Mouse (Mus musculus): ENCODE data around the gene Rbfox1.

The Rbfox1 gene

DNA sequence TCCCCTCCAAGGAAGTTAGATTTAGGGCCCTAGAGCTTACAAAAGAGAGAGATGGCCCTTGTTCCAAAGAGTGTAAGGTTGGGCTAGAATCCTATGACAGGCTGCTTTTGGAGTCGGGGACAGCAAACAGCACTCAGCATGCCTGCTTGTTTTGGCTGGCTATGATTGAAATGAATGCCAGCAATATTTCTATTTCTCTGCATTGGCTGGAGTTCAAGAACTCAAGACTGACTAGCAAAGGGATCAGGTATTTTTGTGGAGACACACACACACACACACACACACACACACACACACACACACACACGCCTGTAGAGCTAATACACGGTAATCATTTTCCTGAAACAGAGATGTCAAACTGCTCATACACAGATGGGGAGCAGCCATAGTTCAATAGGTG lies 1566.0 kb downstream of the Rbfox1 start:
- DNase-seq = no peak

DNA sequence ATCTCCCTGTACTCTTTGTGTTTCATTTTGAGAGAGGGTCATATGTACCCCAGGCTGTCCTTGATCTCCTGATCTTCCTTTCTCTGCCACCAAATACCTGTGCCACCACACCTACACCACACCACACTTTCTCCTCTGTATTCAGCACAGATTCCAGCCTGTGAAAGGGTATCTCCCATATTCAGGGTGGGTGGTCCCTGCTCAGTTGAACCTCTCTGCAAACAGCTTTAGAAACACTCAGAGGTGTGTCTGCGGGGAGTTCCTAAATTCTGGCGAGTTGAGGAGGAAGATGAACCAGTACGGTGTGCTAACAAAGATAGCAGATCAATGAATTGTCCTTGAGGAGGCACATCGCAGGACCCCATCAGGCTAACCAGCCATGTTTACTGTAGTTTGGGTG lies 1572.4 kb downstream of the Rbfox1 start:
- DNase-seq = no peak

Measured in kidney, adult 11 months (tissue).